Mouse (Mus musculus) forebrain, embryonic 13.5 days (tissue): ENCODE measurements at regions not wholly inside any gene's neighbourhood (a gene's known extent, or its start where the extent isn't known, plus 50 kb on each side); places are given as distances from the start of the nearest gene placed in this dataset.

Experiments used
- ATAC-seq: fragments of 200-750 bp; cut with Nextera tagmentation; 2 replicates; pipeline ENCODE4 v1.8.0; 2017
- H3K27ac ChIP-seq: fragments of 300-500 bp; sonication (generic); 2 replicates; pipeline ENCODE4 v1.5.1; 2015; ENCODE audit warnings: inconsistent platforms, mild to moderate bottlenecking, moderate library complexity
- H3K27me3 ChIP-seq: fragments of 300-500 bp; sonication (generic); 2 replicates; pipeline ENCODE4 v1.6.1; 2015; ENCODE audit warnings: mild to moderate bottlenecking, inconsistent platforms
- H3K36me3 ChIP-seq: fragments of 300-500 bp; sonication (generic); 2 replicates; pipeline ENCODE4 v1.6.1; 2015; ENCODE audit warnings: mild to moderate bottlenecking, inconsistent platforms; ENCODE audit not compliant: poor library complexity, severe bottlenecking
- H3K4me1 ChIP-seq: fragments of 300-500 bp; sonication (generic); 2 replicates; pipeline ENCODE4 v1.6.1; 2015; ENCODE audit warnings: inconsistent platforms
- H3K4me2 ChIP-seq: fragments of 300-500 bp; sonication (generic); 2 replicates; pipeline ENCODE4 v1.6.1; 2015; ENCODE audit warnings: inconsistent platforms, mild to moderate bottlenecking, moderate library complexity
- H3K4me3 ChIP-seq: fragments of 300-500 bp; sonication (generic); 2 replicates; pipeline ENCODE4 v1.5.1; 2015; ENCODE audit warnings: mild to moderate bottlenecking, inconsistent platforms
- H3K9ac ChIP-seq: fragments of 300-500 bp; sonication (generic); 2 replicates; pipeline ENCODE4 v1.6.1; 2015; ENCODE audit warnings: mild to moderate bottlenecking, inconsistent platforms
- H3K9me3 ChIP-seq: fragments of 300-500 bp; sonication (generic); replicated peaks from 2 replicates; pipeline ENCODE4 v1.6.1; 2016; ENCODE audit warnings: inconsistent platforms
- WGBS: fragments of 180-500 bp; shearing (Covaris S2); methylation state at CpG from one replicate; pipeline ENCODE4 v1.1.7; 2015; 5-methylcytosine and 5-hydroxymethylcytosine counted together

GRCm38 (mm10) chr2:137686735-137687134 is 569.6 kb upstream of the Btbd3 start:
- Histone ChIP-seq H3K9me3 (no peaks in the 10 kb centered on the region), H3K4me2 (no peak overlapping the region), H3K36me3 (no peaks in the 10 kb centered on the region), H3K4me3 (no peak overlapping the region), H3K9ac (no peak overlapping the region), H3K27ac (no peak overlapping the region), H3K27me3 (peaks cover 10% of the 10 kb centered on the region; the same call in 1 of the 2 replicates), H3K4me1 (peaks cover 5% of the 10 kb centered on the region)
- no peak; the same call in 1 of the 2 replicates for ATAC-seq
- WGBS = 86% methylated on average over 4 of the region's 4 CpGs

- Histone ChIP-seq H3K9ac (no peak overlapping the region), H3K27ac (no peak overlapping the region), H3K36me3 (no peaks in the 10 kb centered on the region), H3K4me1 (no peaks in the 10 kb centered on the region), H3K9me3 (no peaks in the 10 kb centered on the region), H3K4me3 (no peak overlapping the region), H3K27me3 (no peaks in the 10 kb centered on the region), H3K4me2 (no peak overlapping the region)
- ATAC-seq = no peak
- WGBS = 89% methylated on average over 1 of the region's 1 CpGs
Measured at GRCm38 (mm10) chr2:137681762-137682161, 565.3 kb upstream of the Jag1 start.

- Histone ChIP-seq H3K4me2 (no peak overlapping the region), H3K36me3 (no peaks in the 10 kb centered on the region), H3K9ac (no peak overlapping the region), H3K4me3 (no peak overlapping the region), H3K27ac (no peak overlapping the region), H3K9me3 (no peaks in the 10 kb centered on the region), H3K27me3 (peaks cover 4% of the 10 kb centered on the region; the same call in 1 of the 2 replicates), H3K4me1 (peaks cover 23% of the 10 kb centered on the region)
- ATAC-seq = no peak
- 76% methylated on average over 2 of the region's 2 CpGs for WGBS
Measured at GRCm38 (mm10) chr2:137663171-137663570, 546.7 kb upstream of the Jag1 start.

- no peak overlapping the region for H3K4me2 ChIP-seq
- H3K9me3 ChIP-seq = no peaks in the 10 kb centered on the region
- H3K27me3 ChIP-seq = peaks cover 4% of the 10 kb centered on the region; the same call in 1 of the 2 replicates
- H3K27ac ChIP-seq = no peak overlapping the region
- H3K4me1 ChIP-seq = peaks cover 23% of the 10 kb centered on the region
- H3K9ac ChIP-seq = no peak overlapping the region
- H3K4me3 ChIP-seq = no peak overlapping the region
- ATAC-seq = no peak
- WGBS = 91% methylated on average over 2 of the region's 2 CpGs
- no peaks in the 10 kb centered on the region for H3K36me3 ChIP-seq
Measured at GRCm38 (mm10) chr2:137662216-137662615, 545.8 kb upstream of the Jag1 start.

- H3K27ac ChIP-seq = no peak overlapping the region
- H3K4me1 ChIP-seq = peaks cover 23% of the 10 kb centered on the region
- WGBS = 54% methylated on average over 1 of the region's 1 CpGs
- H3K9ac ChIP-seq = no peak overlapping the region
- no peak overlapping the region for H3K4me3 ChIP-seq
- H3K4me2 ChIP-seq = no peak overlapping the region
- no peaks in the 10 kb centered on the region for H3K36me3 ChIP-seq
- peak; percentile 57; the same call in 1 of the 2 replicates for ATAC-seq
- peaks cover 4% of the 10 kb centered on the region; the same call in 1 of the 2 replicates for H3K27me3 ChIP-seq
- H3K9me3 ChIP-seq = no peaks in the 10 kb centered on the region
Measured at GRCm38 (mm10) chr2:137660449-137660848, 544.0 kb upstream of the Jag1 start.

GRCm38 (mm10) chr2:137654296-137654695 is 537.9 kb upstream of the Jag1 start:
- Histone ChIP-seq H3K9ac (no peak overlapping the region), H3K36me3 (no peaks in the 10 kb centered on the region), H3K9me3 (no peaks in the 10 kb centered on the region), H3K27me3 (no peaks in the 10 kb centered on the region), H3K4me2 (no peak overlapping the region), H3K27ac (no peak overlapping the region), H3K4me3 (no peak overlapping the region), H3K4me1 (peaks cover 5% of the 10 kb centered on the region; the same call in 1 of the 2 replicates)
- ATAC-seq = no peak
- WGBS = 90% methylated on average over 3 of the region's 3 CpGs

GRCm38 (mm10) chr2:137644160-137644559 is 527.7 kb upstream of the Jag1 start:
- Histone ChIP-seq H3K27ac (no peak overlapping the region), H3K9me3 (no peaks in the 10 kb centered on the region), H3K4me3 (no peak overlapping the region), H3K27me3 (no peaks in the 10 kb centered on the region), H3K36me3 (no peaks in the 10 kb centered on the region), H3K9ac (no peak overlapping the region), H3K4me2 (no peak overlapping the region), H3K4me1 (no peaks in the 10 kb centered on the region)
- no peak for ATAC-seq
- WGBS = 83% methylated on average over 2 of the region's 2 CpGs

- WGBS = 89% methylated on average over 10 of the region's 10 CpGs
Measured at GRCm38 (mm10) chr2:137643269-137644055, 527.0 kb upstream of the Jag1 start.

GRCm38 (mm10) chr2:137635019-137635621 is 518.7 kb upstream of the Jag1 start:
- H3K9me3 ChIP-seq = no peaks in the 10 kb centered on the region
- WGBS = 74% methylated on average over 4 of the region's 4 CpGs
- ATAC-seq = no peak
- no peak overlapping the region for H3K9ac ChIP-seq
- H3K36me3 ChIP-seq = no peaks in the 10 kb centered on the region
- no peaks in the 10 kb centered on the region for H3K27me3 ChIP-seq
- H3K4me1 ChIP-seq = no peaks in the 10 kb centered on the region
- no peak overlapping the region for H3K4me3 ChIP-seq
- H3K27ac ChIP-seq = no peak overlapping the region
- H3K4me2 ChIP-seq = no peak overlapping the region

More at GRCm38 (mm10) chr2:137643269-137644055, 527.0 kb upstream of the Jag1 start:
- no peak overlapping the region for H3K4me3 ChIP-seq
- no peak overlapping the region for H3K27ac ChIP-seq
- no peaks in the 10 kb centered on the region for H3K4me1 ChIP-seq
- ATAC-seq = no peak
- H3K9ac ChIP-seq = no peak overlapping the region
- no peaks in the 10 kb centered on the region for H3K27me3 ChIP-seq
- H3K9me3 ChIP-seq = no peaks in the 10 kb centered on the region
- H3K36me3 ChIP-seq = no peaks in the 10 kb centered on the region
- no peak overlapping the region for H3K4me2 ChIP-seq

- no peaks in the 10 kb centered on the region for H3K9me3 ChIP-seq
- H3K4me3 ChIP-seq = no peak overlapping the region
- 84% methylated on average over 3 of the region's 3 CpGs for WGBS
- H3K9ac ChIP-seq = no peak overlapping the region
- no peak for ATAC-seq
- H3K4me2 ChIP-seq = no peak overlapping the region
- no peaks in the 10 kb centered on the region for H3K36me3 ChIP-seq
- no peak overlapping the region for H3K27ac ChIP-seq
- no peaks in the 10 kb centered on the region for H3K4me1 ChIP-seq
- H3K27me3 ChIP-seq = no peaks in the 10 kb centered on the region
Measured at GRCm38 (mm10) chr2:137616637-137617036, 500.2 kb upstream of the Jag1 start.

- Histone ChIP-seq H3K4me2 (no peak overlapping the region), H3K4me1 (no peaks in the 10 kb centered on the region), H3K4me3 (no peak overlapping the region), H3K9ac (no peak overlapping the region), H3K9me3 (no peaks in the 10 kb centered on the region), H3K36me3 (no peaks in the 10 kb centered on the region), H3K27ac (no peak overlapping the region), H3K27me3 (no peaks in the 10 kb centered on the region)
- no peak for ATAC-seq
- 86% methylated on average over 2 of the region's 2 CpGs for WGBS
Measured at GRCm38 (mm10) chr2:137613791-137614190, 497.3 kb upstream of the Jag1 start.

- Histone ChIP-seq H3K4me2 (no peak overlapping the region), H3K4me3 (no peak overlapping the region), H3K36me3 (no peaks in the 10 kb centered on the region), H3K4me1 (no peaks in the 10 kb centered on the region), H3K27ac (no peak overlapping the region), H3K9me3 (no peaks in the 10 kb centered on the region), H3K9ac (no peak overlapping the region), H3K27me3 (no peaks in the 10 kb centered on the region)
- 90% methylated on average over 6 of the region's 6 CpGs for WGBS
- no peak for ATAC-seq
Measured at GRCm38 (mm10) chr2:137608506-137608905, 492.1 kb upstream of the Jag1 start.
